Mouse (Mus musculus): ENCODE results near the gene Fkbp11. TPM values are rescaled to one million over a fixed set of nuclear protein-coding genes. Genes with fewer than 3 reads are reported as not detected.

The Fkbp11 gene
- total and polyA plus RNA-seq, 2 experiments from 2014 or later = 6.6 to 10.6 TPM

DNA sequence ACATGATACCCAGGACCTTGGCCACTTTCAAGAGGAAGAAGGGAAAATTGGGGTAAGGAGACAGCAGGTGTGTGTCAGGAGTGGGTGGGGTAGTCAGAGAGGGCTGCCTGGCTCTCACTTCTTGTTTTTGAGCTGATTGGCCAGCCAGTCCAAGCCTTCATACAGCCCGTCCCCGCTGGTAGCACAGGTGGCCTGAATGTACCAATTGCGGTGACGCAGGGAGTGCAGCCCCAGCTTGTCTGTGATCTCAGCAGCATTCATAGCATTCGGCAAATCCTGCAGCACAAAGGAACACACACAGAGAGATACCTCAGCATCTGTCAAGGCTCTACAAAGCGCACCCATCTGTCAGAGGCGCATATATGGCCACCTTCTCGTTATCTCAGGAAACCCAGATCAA is 12.2 kb upstream of the Fkbp11 start:
- H3K27me3 ChIP-seq (ENCODE audit: insufficient read depth, low read length) = no peaks in the 10 kb centered on the region
- H3K36me3 ChIP-seq (ENCODE audit: insufficient read depth, low read length) = peaks cover 40% of the 10 kb centered on the region
- H3K4me2 ChIP-seq (ENCODE audit: low read depth, low read length) = no peak overlapping the region
- H3K4me3 ChIP-seq (ENCODE audit: low read length) = no peak overlapping the region
- ATAC-seq (no peak), DNase-seq (ENCODE audit: low spot score) (no peak)
- 84% methylated on average over 8 of the region's 8 CpGs for WGBS
- H3K9ac ChIP-seq (replicated peaks; ENCODE audit: low read length) = no peak overlapping the region
- no peak overlapping the region for H3K27ac ChIP-seq
- no peaks in the 10 kb centered on the region for H3K4me1 ChIP-seq (ENCODE audit: insufficient read depth, low read length)
- no peak for TF ChIP-seq CTCF (IDR thresholded peaks at IDR 0.05; ENCODE audit: low read depth)
- H3K9me3 ChIP-seq (ENCODE audit: low read length) = no peaks in the 10 kb centered on the region

DNA sequence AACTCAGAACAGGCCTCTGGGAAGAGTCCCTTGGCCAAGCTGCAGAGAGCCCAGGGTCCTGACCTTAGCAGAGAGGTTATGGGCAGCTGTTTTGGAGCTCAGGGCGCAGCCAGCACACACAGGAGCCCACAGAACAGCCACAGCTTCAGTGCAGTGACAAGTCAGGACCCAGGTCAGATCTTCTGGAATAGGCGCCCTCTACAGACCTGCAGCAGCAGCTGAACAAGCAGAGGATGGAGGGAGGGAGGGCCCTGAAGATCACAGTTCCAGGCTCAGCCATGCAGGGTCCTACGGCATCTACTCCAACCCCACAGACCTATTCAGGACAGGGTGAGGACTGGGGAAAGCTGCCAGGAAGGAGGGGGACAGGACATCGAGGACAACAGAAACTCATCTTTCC is 10.8 kb upstream of the Fkbp11 start:
- TF ChIP-seq CTCF (IDR thresholded peaks at IDR 0.05; ENCODE audit: low read depth) = peak; percentile 30
- H3K27me3 ChIP-seq (ENCODE audit: insufficient read depth, low read length) = no peaks in the 10 kb centered on the region
- H3K4me1 ChIP-seq (ENCODE audit: insufficient read depth, low read length) = no peaks in the 10 kb centered on the region
- 65% methylated on average over 4 of the region's 4 CpGs for WGBS
- H3K4me3 ChIP-seq (ENCODE audit: low read length) = no peak overlapping the region
- DNase-seq (ENCODE audit: low spot score) = no peak
- H3K36me3 ChIP-seq (ENCODE audit: insufficient read depth, low read length) = peaks cover 40% of the 10 kb centered on the region
- peak; percentile 15; the same call in 1 of the 2 replicates for ATAC-seq
- H3K9ac ChIP-seq (replicated peaks; ENCODE audit: low read length) = no peak overlapping the region
- H3K27ac ChIP-seq = no peak overlapping the region
- no peaks in the 10 kb centered on the region for H3K9me3 ChIP-seq (ENCODE audit: low read length)
- no peak overlapping the region for H3K4me2 ChIP-seq (ENCODE audit: low read depth, low read length)

DNA sequence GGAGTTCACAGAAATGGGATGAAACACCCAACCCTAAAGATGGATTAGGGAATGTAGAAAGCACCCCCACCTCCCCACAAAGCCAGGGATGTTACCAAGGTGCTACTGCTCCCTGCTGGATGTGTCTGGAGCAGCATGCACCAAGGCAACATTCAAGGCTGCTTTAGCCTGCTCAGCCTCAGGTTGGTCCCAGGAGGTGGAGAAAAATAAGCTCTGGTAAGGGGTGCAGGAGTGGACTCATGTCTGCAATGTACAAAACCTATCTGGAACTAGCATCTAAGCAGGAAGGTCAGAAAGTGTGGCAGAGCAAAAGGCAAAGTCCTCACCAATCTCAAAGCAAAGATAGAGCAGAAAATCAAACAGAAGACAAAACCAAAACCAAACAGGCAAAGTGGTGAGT is 9.9 kb upstream of the Fkbp11 start:
- Histone ChIP-seq H3K4me2 (ENCODE audit: low read depth, low read length) (no peak overlapping the region), H3K36me3 (ENCODE audit: insufficient read depth, low read length) (peaks cover 40% of the 10 kb centered on the region), H3K27me3 (ENCODE audit: insufficient read depth, low read length) (no peaks in the 10 kb centered on the region), H3K4me3 (ENCODE audit: low read length) (no peak overlapping the region), H3K4me1 (ENCODE audit: insufficient read depth, low read length) (no peaks in the 10 kb centered on the region), H3K27ac (no peak overlapping the region), H3K9ac (replicated peaks; ENCODE audit: low read length) (no peak overlapping the region), H3K9me3 (ENCODE audit: low read length) (no peaks in the 10 kb centered on the region)
- DNase-seq (ENCODE audit: low spot score) = peak; percentile 43
- 0 out of 2 replicates have a peak, but pooled peaks have one; percentile 35 for ATAC-seq
- peak; percentile 72 for TF ChIP-seq CTCF (IDR thresholded peaks at IDR 0.05; ENCODE audit: low read depth)

DNA sequence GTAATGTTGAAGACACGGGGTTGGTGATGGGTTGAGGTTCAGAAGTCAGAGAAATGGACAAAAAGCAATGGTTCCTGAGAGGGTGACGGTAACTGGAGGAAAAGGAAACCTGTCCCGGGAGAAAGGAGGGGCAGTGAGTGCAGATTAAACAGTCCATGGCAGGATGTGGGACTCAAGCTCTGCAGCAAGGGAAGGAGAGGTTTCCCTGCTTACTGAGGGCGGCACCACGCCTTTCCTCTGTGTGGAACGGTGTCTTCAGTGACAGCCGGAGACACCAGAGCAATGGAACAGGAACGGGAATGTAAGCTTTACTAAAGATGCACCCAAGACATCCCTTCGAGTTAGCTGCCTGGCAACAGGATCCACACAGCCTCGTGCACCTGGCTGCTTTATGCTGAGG is 8.5 kb upstream of the Fkbp11 start:
- Histone ChIP-seq H3K4me2 (ENCODE audit: low read depth, low read length) (no peak overlapping the region), H3K27me3 (ENCODE audit: insufficient read depth, low read length) (no peaks in the 10 kb centered on the region), H3K4me1 (ENCODE audit: insufficient read depth, low read length) (no peaks in the 10 kb centered on the region), H3K36me3 (ENCODE audit: insufficient read depth, low read length) (peaks cover 40% of the 10 kb centered on the region), H3K4me3 (ENCODE audit: low read length) (no peak overlapping the region), H3K9me3 (ENCODE audit: low read length) (no peaks in the 10 kb centered on the region), H3K27ac (no peak overlapping the region), H3K9ac (replicated peaks; ENCODE audit: low read length) (no peak overlapping the region)
- no peak for TF ChIP-seq CTCF (IDR thresholded peaks at IDR 0.05; ENCODE audit: low read depth)
- ATAC-seq (no peak), DNase-seq (ENCODE audit: low spot score) (no peak)
- 91% methylated on average over 10 of the region's 10 CpGs for WGBS

DNA sequence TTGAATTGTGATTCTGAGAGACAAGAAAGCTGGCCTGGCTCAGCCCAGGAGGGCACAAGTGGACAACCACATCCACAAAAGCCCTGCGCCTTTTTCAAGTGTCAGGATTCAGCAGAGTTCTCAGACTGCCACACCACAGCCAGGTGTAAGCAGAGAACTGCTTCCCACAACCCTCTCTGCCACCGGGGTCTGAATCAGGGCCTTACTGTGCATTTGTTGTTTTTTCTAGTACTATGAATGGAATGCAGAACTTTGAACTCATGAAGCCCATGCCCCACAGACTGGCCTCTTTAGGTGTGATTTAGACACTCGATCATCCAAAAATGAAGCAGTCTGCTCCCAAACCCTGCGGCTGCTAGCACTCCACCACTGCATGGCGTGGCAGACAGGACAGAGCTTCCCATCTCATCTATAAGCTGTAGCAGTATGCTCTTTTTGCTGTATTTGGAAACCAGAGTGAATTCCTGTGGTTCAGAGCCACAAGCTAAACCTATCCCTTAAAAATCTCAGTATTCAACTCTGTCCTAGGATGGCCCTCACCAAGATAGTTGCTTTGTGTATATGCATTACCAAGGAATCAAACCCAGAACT is 6.1 kb upstream of the Fkbp11 start:
- no peak for TF ChIP-seq CTCF (IDR thresholded peaks at IDR 0.05; ENCODE audit: low read depth)
- H3K4me2 ChIP-seq (ENCODE audit: low read depth, low read length) = no peak overlapping the region
- 89% methylated on average over 5 of the region's 5 CpGs for WGBS
- no peaks in the 10 kb centered on the region for H3K27me3 ChIP-seq (ENCODE audit: insufficient read depth, low read length)
- DNase-seq (ENCODE audit: low spot score) (no peak), ATAC-seq (no peak)
- no peaks in the 10 kb centered on the region for H3K9me3 ChIP-seq (ENCODE audit: low read length)
- no peak overlapping the region for H3K4me3 ChIP-seq (ENCODE audit: low read length)
- H3K36me3 ChIP-seq (ENCODE audit: insufficient read depth, low read length) = peaks cover 21% of the 10 kb centered on the region
- no peak overlapping the region for H3K27ac ChIP-seq
- no peaks in the 10 kb centered on the region for H3K4me1 ChIP-seq (ENCODE audit: insufficient read depth, low read length)
- no peak overlapping the region for H3K9ac ChIP-seq (replicated peaks; ENCODE audit: low read length)

DNA sequence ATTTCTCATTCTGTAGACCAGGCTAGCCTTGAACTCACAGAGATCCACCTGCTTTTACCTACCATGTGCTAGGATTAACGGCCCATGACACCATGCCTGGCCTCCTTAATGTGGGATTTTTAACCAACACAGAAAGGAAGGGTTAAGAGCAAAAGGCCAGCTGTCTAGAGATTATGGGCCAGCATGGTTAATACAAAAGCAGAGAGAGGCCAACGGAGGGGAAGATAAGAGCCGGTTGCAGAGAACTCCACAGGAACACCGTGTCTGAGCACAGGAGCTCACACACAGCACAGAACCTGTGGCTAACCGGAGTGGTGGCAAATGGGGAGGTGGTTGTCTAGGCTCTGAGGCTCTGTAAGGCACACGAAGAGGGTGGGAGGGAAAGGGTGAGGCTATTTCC is 5.4 kb upstream of the Fkbp11 start:
- ATAC-seq (no peak), DNase-seq (ENCODE audit: low spot score) (no peak)
- no peak overlapping the region for H3K4me3 ChIP-seq (ENCODE audit: low read length)
- TF ChIP-seq CTCF (IDR thresholded peaks at IDR 0.05; ENCODE audit: low read depth) = no peak
- 66% methylated on average over 6 of the region's 6 CpGs for WGBS
- H3K36me3 ChIP-seq (ENCODE audit: insufficient read depth, low read length) = peaks cover 15% of the 10 kb centered on the region; the same call in 1 of the 2 replicates
- H3K27ac ChIP-seq = no peak overlapping the region
- H3K4me2 ChIP-seq (ENCODE audit: low read depth, low read length) = no peak overlapping the region
- no peaks in the 10 kb centered on the region for H3K9me3 ChIP-seq (ENCODE audit: low read length)
- no peak overlapping the region for H3K9ac ChIP-seq (replicated peaks; ENCODE audit: low read length)
- no peaks in the 10 kb centered on the region for H3K27me3 ChIP-seq (ENCODE audit: insufficient read depth, low read length)
- H3K4me1 ChIP-seq (ENCODE audit: insufficient read depth, low read length) = 0 out of 2 replicates have a peak, but pooled peaks cover 1% of the 10 kb centered on the region

DNA sequence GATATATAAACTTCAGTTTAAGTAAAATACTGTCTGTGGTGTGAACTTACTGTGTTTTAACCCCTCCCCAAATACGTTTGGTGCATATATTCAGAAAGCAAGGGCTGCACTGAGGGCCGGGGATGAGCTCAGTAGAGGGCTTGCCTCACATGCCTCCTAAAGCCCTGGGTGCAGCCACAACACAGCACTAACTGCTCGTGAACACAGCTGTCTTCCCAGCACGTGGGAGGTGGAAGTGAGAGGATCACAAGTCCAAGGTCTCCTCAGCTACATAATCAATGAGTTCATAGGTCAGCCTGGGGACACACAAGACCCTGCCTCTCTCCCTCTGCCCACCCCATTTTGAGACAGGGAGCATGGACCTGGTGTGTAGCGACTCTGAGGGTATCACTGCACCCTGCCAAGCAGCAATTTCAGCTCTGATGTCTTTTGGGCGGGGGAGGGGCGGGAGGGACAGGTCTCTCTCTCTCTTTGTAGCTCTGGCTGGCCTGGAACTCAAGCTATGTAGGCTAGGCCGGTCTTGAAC is 4.1 kb upstream of the Fkbp11 start:
- WGBS = 68% methylated on average over 8 of the region's 8 CpGs
- no peak for ATAC-seq
- no peak overlapping the region for H3K27ac ChIP-seq
- 0 out of 2 replicates have a peak, but pooled peaks cover 4% of the 10 kb centered on the region for H3K4me1 ChIP-seq (ENCODE audit: insufficient read depth, low read length)
- no peak overlapping the region for H3K4me3 ChIP-seq (ENCODE audit: low read length)
- peaks cover 11% of the 10 kb centered on the region; the same call in 1 of the 2 replicates for H3K36me3 ChIP-seq (ENCODE audit: insufficient read depth, low read length)
- no peaks in the 10 kb centered on the region for H3K27me3 ChIP-seq (ENCODE audit: insufficient read depth, low read length)
- DNase-seq (ENCODE audit: low spot score) = no peak
- TF ChIP-seq CTCF (IDR thresholded peaks at IDR 0.05; ENCODE audit: low read depth) = no peak
- no peak overlapping the region for H3K4me2 ChIP-seq (ENCODE audit: low read depth, low read length)
- no peaks in the 10 kb centered on the region for H3K9me3 ChIP-seq (ENCODE audit: low read length)
- H3K9ac ChIP-seq (replicated peaks; ENCODE audit: low read length) = no peak overlapping the region

All from hindbrain, postnatal 0 days (tissue).